Mouse (Mus musculus): ENCODE measurements around the gene Rab3c. TPM values are rescaled to one million over a fixed set of nuclear protein-coding genes. Genes with fewer than 3 reads are reported as not detected.

Gene Rab3c
- polyA plus RNA-seq, 1 experiment from 2014 or later = 275 TPM

GRCm38 (mm10) chr13:110067149-110067548, 213.6 kb downstream of the Rab3c start:
- Histone ChIP-seq H3K27ac (no peak overlapping the region), H3K36me3 (replicated peaks) (no peaks in the 10 kb centered on the region), H3K4me3 (no peak overlapping the region), H3K9me3 (no peaks in the 10 kb centered on the region), H3K27me3 (replicated peaks) (no peaks in the 10 kb centered on the region), H3K4me1 (peaks cover 28% of the 10 kb centered on the region), H3K4me2 (no peak overlapping the region), H3K9ac (no peak overlapping the region)
- no peak for ATAC-seq (replicated peaks)
- WGBS = 91% methylated on average over 3 of the region's 3 CpGs

DNA sequence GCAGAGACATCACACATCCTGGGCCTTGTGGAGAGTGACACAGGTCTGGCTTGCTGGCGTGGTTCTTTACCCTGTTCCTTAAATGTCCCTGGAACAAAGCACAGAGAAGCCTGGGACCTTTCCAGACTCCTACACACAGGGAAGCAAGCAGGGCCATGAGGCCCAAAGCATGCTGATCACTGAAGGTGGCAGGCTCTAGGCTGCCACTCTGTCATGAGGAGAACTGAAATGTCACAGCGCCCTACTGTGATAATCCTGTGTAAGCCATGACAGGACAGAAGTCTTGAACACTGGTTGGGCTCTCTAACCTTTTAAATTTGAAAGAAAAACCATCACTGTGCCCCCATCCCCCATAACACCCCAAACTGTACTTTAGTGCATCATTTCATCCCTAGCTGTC, 214.1 kb downstream of the Rab3c start:
- H3K9me3 ChIP-seq = no peaks in the 10 kb centered on the region
- H3K27me3 ChIP-seq (replicated peaks) = no peaks in the 10 kb centered on the region
- peak overlapping the region; percentile 28; the same call in 1 of the 2 replicates for H3K27ac ChIP-seq
- H3K36me3 ChIP-seq (replicated peaks) = no peaks in the 10 kb centered on the region
- 88% methylated on average over 2 of the region's 2 CpGs for WGBS
- H3K4me2 ChIP-seq = no peak overlapping the region
- no peak overlapping the region for H3K9ac ChIP-seq
- H3K4me3 ChIP-seq = no peak overlapping the region
- ATAC-seq (replicated peaks) = no peak
- peaks cover 27% of the 10 kb centered on the region for H3K4me1 ChIP-seq

- Histone ChIP-seq H3K9ac (peak overlapping the region; percentile 31), H3K4me1 (peaks cover 23% of the 10 kb centered on the region), H3K27me3 (replicated peaks) (no peaks in the 10 kb centered on the region), H3K4me3 (peak overlapping the region; percentile 11; the same call in 1 of the 2 replicates), H3K27ac (peak overlapping the region; percentile 92), H3K9me3 (no peaks in the 10 kb centered on the region), H3K4me2 (peak overlapping the region; percentile 45), H3K36me3 (replicated peaks) (no peaks in the 10 kb centered on the region)
- 3% methylated on average over 9 of the region's 9 CpGs for WGBS
- ATAC-seq (replicated peaks) = peak; percentile 96
Observed at GRCm38 (mm10) chr13:110062835-110063411, 217.9 kb downstream of the Rab3c start.

DNA sequence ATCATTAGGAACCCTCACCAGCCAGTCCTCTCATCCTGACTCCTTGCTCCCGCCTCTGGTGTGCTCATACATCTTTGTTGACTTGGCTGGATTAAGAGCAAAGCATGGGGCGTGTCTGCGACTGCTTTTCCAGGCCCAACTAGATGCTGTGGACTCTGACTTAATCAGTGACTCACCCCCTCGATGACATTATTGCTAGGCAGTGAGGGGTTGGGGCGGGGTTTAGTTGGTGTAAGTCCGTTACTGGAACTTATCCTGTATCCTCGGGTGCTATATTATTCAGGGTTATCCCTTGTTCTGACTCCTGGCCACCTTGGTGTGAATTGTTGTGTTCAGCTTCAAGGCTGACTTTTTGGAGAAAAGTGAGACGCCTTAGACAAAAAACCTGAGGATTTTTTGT, 218.5 kb downstream of the Rab3c start:
- peak; percentile 57 for ATAC-seq (replicated peaks)
- H3K27ac ChIP-seq = peak overlapping the region; percentile 92
- no peak overlapping the region for H3K4me2 ChIP-seq
- H3K9me3 ChIP-seq = no peaks in the 10 kb centered on the region
- H3K36me3 ChIP-seq (replicated peaks) = no peaks in the 10 kb centered on the region
- WGBS = 49% methylated on average over 8 of the region's 8 CpGs
- H3K27me3 ChIP-seq (replicated peaks) = no peaks in the 10 kb centered on the region
- H3K9ac ChIP-seq = no peak overlapping the region
- H3K4me1 ChIP-seq = peaks cover 23% of the 10 kb centered on the region
- no peak overlapping the region for H3K4me3 ChIP-seq

GRCm38 (mm10) chr13:110054538-110054937, 226.3 kb downstream of the Rab3c start:
- Histone ChIP-seq H3K9ac (no peak overlapping the region), H3K27me3 (replicated peaks) (no peaks in the 10 kb centered on the region), H3K27ac (no peak overlapping the region), H3K9me3 (no peaks in the 10 kb centered on the region), H3K4me2 (no peak overlapping the region), H3K36me3 (replicated peaks) (no peaks in the 10 kb centered on the region), H3K4me3 (no peak overlapping the region), H3K4me1 (no peaks in the 10 kb centered on the region)
- no peak for ATAC-seq (replicated peaks)
- WGBS = 46% methylated on average over 8 of the region's 8 CpGs

DNA sequence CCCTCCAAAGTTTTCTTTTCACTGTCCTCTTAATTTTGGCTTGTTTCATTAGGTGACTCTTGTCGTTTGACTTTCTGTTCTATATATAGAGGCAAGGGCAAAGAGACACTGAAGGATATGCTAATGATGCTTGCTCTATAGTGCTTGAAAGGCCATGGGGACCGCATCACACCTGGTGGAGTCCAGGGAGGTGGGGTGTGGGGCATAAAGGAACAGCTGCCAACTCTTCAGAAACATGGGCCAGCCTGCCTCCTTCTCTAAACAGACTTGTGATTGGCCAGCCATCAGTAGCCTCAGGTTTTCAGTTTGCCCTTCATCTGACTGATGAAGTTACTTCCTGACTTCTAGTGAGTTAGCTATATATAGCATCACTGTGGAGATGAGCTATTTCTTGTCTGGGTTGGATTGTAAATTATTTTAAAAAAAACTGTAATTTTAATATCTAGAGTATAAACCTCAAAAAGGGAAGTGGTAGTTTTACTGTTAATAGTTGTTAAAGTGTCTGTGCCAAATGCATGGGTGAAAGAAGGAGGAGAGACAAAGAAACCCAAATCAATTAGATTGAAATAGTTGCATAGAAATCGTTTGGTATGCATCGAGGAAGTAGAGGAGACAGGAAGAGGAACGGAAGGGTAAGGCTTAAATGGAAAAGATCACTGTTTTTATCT, 231.9 kb downstream of the Rab3c start:
- no peak overlapping the region for H3K4me3 ChIP-seq
- H3K4me1 ChIP-seq = no peaks in the 10 kb centered on the region
- WGBS = 63% methylated on average over 5 of the region's 5 CpGs
- no peaks in the 10 kb centered on the region for H3K36me3 ChIP-seq (replicated peaks)
- H3K4me2 ChIP-seq = no peak overlapping the region
- H3K27ac ChIP-seq = no peak overlapping the region
- H3K27me3 ChIP-seq (replicated peaks) = no peaks in the 10 kb centered on the region
- ATAC-seq (replicated peaks) = no peak
- no peaks in the 10 kb centered on the region for H3K9me3 ChIP-seq
- no peak overlapping the region for H3K9ac ChIP-seq

DNA sequence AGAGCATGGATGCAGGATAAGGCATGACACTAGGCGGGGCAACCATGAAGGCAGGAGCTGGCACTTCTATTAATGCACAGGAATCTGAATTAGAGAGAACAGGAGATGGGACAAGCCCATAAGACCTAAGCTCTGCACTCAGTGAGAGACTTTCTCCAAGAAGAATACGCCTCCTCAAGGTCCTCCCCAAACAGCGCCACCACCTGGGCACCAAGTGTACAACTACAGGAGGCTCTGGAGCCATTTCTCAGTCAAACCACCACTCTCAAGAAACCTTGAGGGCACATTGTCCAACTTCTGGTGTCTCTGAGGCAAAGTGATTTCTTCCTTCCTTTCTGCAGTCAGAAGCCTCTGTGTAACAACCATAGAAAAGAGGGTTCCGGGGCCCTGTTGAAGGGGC, 236.4 kb downstream of the Rab3c start:
- no peaks in the 10 kb centered on the region for H3K4me1 ChIP-seq
- H3K9ac ChIP-seq = no peak overlapping the region
- H3K4me2 ChIP-seq = no peak overlapping the region
- WGBS = 76% methylated on average over 4 of the region's 4 CpGs
- no peaks in the 10 kb centered on the region for H3K27me3 ChIP-seq (replicated peaks)
- no peak overlapping the region for H3K27ac ChIP-seq
- H3K4me3 ChIP-seq = no peak overlapping the region
- no peaks in the 10 kb centered on the region for H3K9me3 ChIP-seq
- ATAC-seq (replicated peaks) = no peak
- H3K36me3 ChIP-seq (replicated peaks) = no peaks in the 10 kb centered on the region

- Histone ChIP-seq H3K27ac (no peak overlapping the region), H3K27me3 (replicated peaks) (no peaks in the 10 kb centered on the region), H3K9me3 (no peaks in the 10 kb centered on the region), H3K4me1 (no peaks in the 10 kb centered on the region), H3K4me2 (no peak overlapping the region), H3K9ac (no peak overlapping the region), H3K4me3 (no peak overlapping the region), H3K36me3 (replicated peaks) (no peaks in the 10 kb centered on the region)
- ATAC-seq (replicated peaks) = peak; percentile 67; the same call in 1 of the 2 replicates
- 74% methylated on average over 3 of the region's 3 CpGs for WGBS
Observed at GRCm38 (mm10) chr13:110039779-110040498, 240.9 kb downstream of the Rab3c start.

GRCm38 (mm10) chr13:110039170-110039569, 241.6 kb downstream of the Rab3c start:
- H3K36me3 ChIP-seq (replicated peaks) = no peaks in the 10 kb centered on the region
- no peak overlapping the region for H3K4me3 ChIP-seq
- no peaks in the 10 kb centered on the region for H3K4me1 ChIP-seq
- no peak for ATAC-seq (replicated peaks)
- WGBS = 83% methylated on average over 9 of the region's 9 CpGs
- no peaks in the 10 kb centered on the region for H3K9me3 ChIP-seq
- H3K27me3 ChIP-seq (replicated peaks) = no peaks in the 10 kb centered on the region
- H3K4me2 ChIP-seq = no peak overlapping the region
- H3K27ac ChIP-seq = no peak overlapping the region
- no peak overlapping the region for H3K9ac ChIP-seq

- no peak for ATAC-seq (replicated peaks)
- H3K27me3 ChIP-seq (replicated peaks) = no peaks in the 10 kb centered on the region
Observed at GRCm38 (mm10) chr13:110038521-110038920, 242.3 kb downstream of the Rab3c start.

DNA sequence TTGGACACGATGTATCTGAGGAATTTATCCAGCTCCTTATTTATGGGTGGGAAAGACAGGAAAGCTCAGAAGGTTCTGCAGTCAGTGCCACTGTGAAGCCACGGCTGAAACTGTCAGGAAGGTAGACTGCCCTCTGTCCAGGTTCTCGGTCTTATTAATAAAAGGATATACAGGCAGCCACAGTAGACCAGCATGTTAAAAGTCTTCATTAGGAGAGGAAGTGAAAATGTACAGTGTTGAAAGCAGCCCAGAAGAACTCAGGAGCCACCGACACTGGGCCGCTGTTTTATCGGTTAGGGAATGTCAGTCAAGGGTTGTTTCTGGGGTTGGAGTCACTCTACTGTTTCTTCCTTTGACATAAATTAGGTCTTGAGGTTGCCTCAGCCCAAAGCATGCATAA, 245.9 kb downstream of the Rab3c start:
- no peak overlapping the region for H3K9ac ChIP-seq
- WGBS = 85% methylated on average over 6 of the region's 6 CpGs
- ATAC-seq (replicated peaks) = no peak

More at GRCm38 (mm10) chr13:110038521-110038920, 242.3 kb downstream of the Rab3c start:
- no peak overlapping the region for H3K4me2 ChIP-seq
- no peak overlapping the region for H3K27ac ChIP-seq
- no peaks in the 10 kb centered on the region for H3K36me3 ChIP-seq (replicated peaks)
- WGBS = 92% methylated on average over 3 of the region's 3 CpGs
- H3K9me3 ChIP-seq = no peaks in the 10 kb centered on the region
- H3K4me3 ChIP-seq = no peak overlapping the region
- no peaks in the 10 kb centered on the region for H3K4me1 ChIP-seq
- no peak overlapping the region for H3K9ac ChIP-seq

GRCm38 (mm10) chr13:110034041-110034440, 246.8 kb downstream of the Rab3c start:
- no peak overlapping the region for H3K4me3 ChIP-seq
- no peak for ATAC-seq (replicated peaks)
- no peaks in the 10 kb centered on the region for H3K36me3 ChIP-seq (replicated peaks)
- 89% methylated on average over 7 of the region's 7 CpGs for WGBS
- no peaks in the 10 kb centered on the region for H3K27me3 ChIP-seq (replicated peaks)
- H3K9me3 ChIP-seq = no peaks in the 10 kb centered on the region
- H3K4me1 ChIP-seq = no peaks in the 10 kb centered on the region
- H3K9ac ChIP-seq = no peak overlapping the region
- no peak overlapping the region for H3K4me2 ChIP-seq
- H3K27ac ChIP-seq = no peak overlapping the region

More for the DNA sequence above, 245.9 kb downstream of the Rab3c start:
- Histone ChIP-seq H3K4me3 (no peak overlapping the region), H3K9me3 (no peaks in the 10 kb centered on the region), H3K27me3 (replicated peaks) (no peaks in the 10 kb centered on the region), H3K4me2 (no peak overlapping the region), H3K4me1 (no peaks in the 10 kb centered on the region), H3K27ac (no peak overlapping the region), H3K36me3 (replicated peaks) (no peaks in the 10 kb centered on the region)

Data from midbrain, embryonic 15.5 days (tissue).